Mouse (Mus musculus) thymus, adult 2 months (tissue): ENCODE data around the gene Zc3hc1.

Experiments used
- CTCF ChIP-seq: fragments of 200-500 bp; IDR thresholded peaks from 2 replicates; pipeline ENCODE4 v1.5.1; 2012; ENCODE audit warnings: mild to moderate bottlenecking, control low read depth, low read length, moderate library complexity, borderline replicate concordance; ENCODE audit not compliant: control insufficient read depth, poor library complexity, insufficient read depth; ENCODE audit errors: extremely low read depth
- POLR2A ChIP-seq: fragments of 200-500 bp; IDR thresholded peaks from 2 replicates; pipeline ENCODE4 v1.6.1; 2012; ENCODE audit warnings: mild to moderate bottlenecking, low read length, control low read depth, moderate library complexity; ENCODE audit not compliant: control insufficient read depth, poor library complexity, insufficient read depth; ENCODE audit errors: extremely low read depth

- TF ChIP-seq POLR2A (no peak), CTCF (no peak)
Observed at GRCm38 (mm10) chr6:30359762-30360509, 30.9 kb downstream of the Zc3hc1 start.
